Mouse (Mus musculus) lung, adult 2 months (tissue): Measurements from ENCODE around the gene Olfr902.

ENCODE experiments used
- CTCF ChIP-seq: fragments of 200-500 bp; IDR thresholded peaks from 2 replicates; pipeline ENCODE4 v1.5.1; 2011; ENCODE audit warnings: mild to moderate bottlenecking, low read length, control low read depth; ENCODE audit not compliant: insufficient read depth
- POLR2A ChIP-seq: fragments of 200-500 bp; IDR thresholded peaks from 2 replicates; pipeline ENCODE4 v1.6.1; 2011; ENCODE audit warnings: low read depth, mild to moderate bottlenecking, control low read depth, low read length, borderline replicate concordance; ENCODE audit errors: extremely low read depth

- TF ChIP-seq POLR2A = no peak
- TF ChIP-seq CTCF = no peak
Measured at GRCm38 (mm10) chr9:38447352-38447751, at the start of gene Olfr902.
